In genomic region chr12:39301351-39302212, GRCm38 (mm10) we compare ENCODE assay signal across 12 mouse cellular contexts.
A peak's percentile ranks its signal among the peaks of the same experiment; 100 is the strongest.
DNase-seq lines count a peak whose midpoint lies in the region; ATAC-seq and TF ChIP-seq lines count a peak whose summit lies in the region.
"Had no signal": no experiment of that assay in that cellular context is flagged by ENCODE, and none has a peak within 500 bp of the region (broad histone marks: within the 10 kb centered on the region; RNA-seq: fewer than 3 reads in every experiment).

No protein-coding gene starts in this region.

- peak; percentile 94 for ATAC-seq in forebrain, embryonic 14.5 days
- peak; percentile 80; the same call in 1 of the 2 replicates for ATAC-seq in midbrain, embryonic 14.5 days (ENCODE audit: low FRiP score, low TSS enrichment)
- ATAC-seq in liver, embryonic 12.5 days = no peak

- H3K9me3 ChIP-seq in forebrain, embryonic 14.5 days (replicated peaks; ENCODE audit: control insufficient read depth, low read length) = no peaks in the 10 kb centered on the region
- no peaks in the 10 kb centered on the region for H3K9me3 ChIP-seq in midbrain, embryonic 14.5 days (ENCODE audit: control insufficient read depth, low read length)
- no peaks in the 10 kb centered on the region for H3K9me3 ChIP-seq in liver, embryonic 12.5 days (replicated peaks)

- H3K9ac ChIP-seq in forebrain, embryonic 14.5 days (ENCODE audit: low read length) = no peak overlapping the region
- H3K9ac ChIP-seq in midbrain, embryonic 14.5 days (replicated peaks; ENCODE audit: low read length) = peak overlapping the region; percentile 26; the same call in 1 of the 2 replicates
- H3K9ac ChIP-seq in liver, embryonic 12.5 days = no peak overlapping the region

- WGBS in forebrain, embryonic 14.5 days = 4% methylated on average over 13 of the region's 13 CpGs
- 43% methylated on average over 13 of the region's 13 CpGs for WGBS in midbrain, embryonic 14.5 days
- WGBS in liver, embryonic 12.5 days (ENCODE audit: insufficient replicate concordance) = 61% methylated on average over 13 of the region's 13 CpGs

- peak; percentile 6 to 11 for DNase-seq in layer of hippocampus, postnatal 10 days (ENCODE audit: low spot score in 2 of 2)
- DNase-seq in layer of hippocampus, adult 2 months (ENCODE audit: low spot score in 2 of 2) = no peak
- peak; percentile 94 for DNase-seq in brain, embryonic 14.5 days (ENCODE audit: low read depth)
- peak; percentile 91 for DNase-seq in forebrain, embryonic 14.5 days (ENCODE audit: low spot score)
- DNase-seq in midbrain, embryonic 14.5 days = peak; percentile 44
- DNase-seq in thymus, postnatal 0 days (ENCODE audit: low spot score) = no peak
- no peak for DNase-seq in frontal cortex, postnatal 25 days (ENCODE audit: low spot score in 2 of 2)
- DNase-seq: kidney, postnatal 25 days; right cerebral cortex, postnatal 4 days; thymus, adult 18-20 months had no signal

- peak overlapping the region; percentile 12; the same call in 1 of the 2 replicates for H3K4me2 ChIP-seq in forebrain, embryonic 14.5 days (ENCODE audit: low read length)
- H3K4me2 ChIP-seq in midbrain, embryonic 14.5 days (ENCODE audit: low read length) = peak overlapping the region; percentile 17
- H3K4me2 ChIP-seq in liver, embryonic 12.5 days = no peak overlapping the region
- H3K4me2 ChIP-seq: liver, embryonic 11.5 days had no signal

- no peaks in the 10 kb centered on the region for H3K27me3 ChIP-seq in forebrain, embryonic 14.5 days (replicated peaks; ENCODE audit: control insufficient read depth, insufficient read depth, low read length)
- no peaks in the 10 kb centered on the region for H3K27me3 ChIP-seq in midbrain, embryonic 14.5 days (ENCODE audit: control insufficient read depth, insufficient read depth, low read length)
- no peaks in the 10 kb centered on the region for H3K27me3 ChIP-seq in liver, embryonic 12.5 days (replicated peaks)

- no peak for TF ChIP-seq CTCF in layer of hippocampus, adult 2 months (conservative IDR thresholded peaks at IDR 0.05)
- TF ChIP-seq CTCF in brain, embryonic 14.5 days (IDR thresholded peaks at IDR 0.05; ENCODE audit: borderline replicate concordance, extremely low read depth, insufficient read depth, insufficient read length) = no peak

- H3K36me3 ChIP-seq in forebrain, embryonic 14.5 days (ENCODE audit: control insufficient read depth, insufficient read depth, low read length) = no peaks in the 10 kb centered on the region
- no peaks in the 10 kb centered on the region for H3K36me3 ChIP-seq in midbrain, embryonic 14.5 days (ENCODE audit: control insufficient read depth, insufficient read depth, low read length)
- no peaks in the 10 kb centered on the region for H3K36me3 ChIP-seq in liver, embryonic 12.5 days

- no peak overlapping the region for H3K4me3 ChIP-seq in layer of hippocampus, adult 2 months
- H3K4me3 ChIP-seq in forebrain, embryonic 14.5 days (ENCODE audit: low read depth, low read length) = no peak overlapping the region
- no peak overlapping the region for H3K4me3 ChIP-seq in midbrain, embryonic 14.5 days (replicated peaks; ENCODE audit: low read depth, low read length)
- no peak overlapping the region for H3K4me3 ChIP-seq in liver, embryonic 12.5 days

- no peak overlapping the region for H3K27ac ChIP-seq in layer of hippocampus, adult 2 months
- peak overlapping the region; percentile 45; the same call in 1 of the 2 replicates for H3K27ac ChIP-seq in forebrain, embryonic 14.5 days (ENCODE audit: low read depth, low read length)
- H3K27ac ChIP-seq in midbrain, embryonic 14.5 days (replicated peaks; ENCODE audit: low read depth, low read length) = 0 out of 2 replicates have a peak overlapping the region, but pooled peaks have one; percentile 20
- no peak overlapping the region for H3K27ac ChIP-seq in liver, embryonic 12.5 days

- TF ChIP-seq POLR2A in brain, embryonic 14.5 days (IDR thresholded peaks at IDR 0.05; ENCODE audit: borderline replicate concordance, extremely low read depth, insufficient read depth, insufficient read length, poor library complexity, severe bottlenecking) = no peak

- peaks cover 11% of the 10 kb centered on the region for H3K4me1 ChIP-seq in forebrain, embryonic 14.5 days (ENCODE audit: control insufficient read depth, insufficient read depth, low read length)
- peaks cover 10% of the 10 kb centered on the region; the same call in 1 of the 2 replicates for H3K4me1 ChIP-seq in midbrain, embryonic 14.5 days (ENCODE audit: control insufficient read depth, insufficient read depth, low read length)
- H3K4me1 ChIP-seq in liver, embryonic 12.5 days = no peaks in the 10 kb centered on the region

Comparison
In these comparisons a context has a peak if more than half of its experiments do, and no peak if none do; other contexts are left out.
1. DNase-seq: peak in layer of hippocampus, postnatal 10 days (2 of 2), brain, embryonic 14.5 days (single experiment), forebrain, embryonic 14.5 days (single experiment) and midbrain, embryonic 14.5 days (single experiment); none in layer of hippocampus, adult 2 months (0 of 2), thymus, postnatal 0 days (single experiment) and frontal cortex, postnatal 25 days (0 of 2).
2. H3K27ac ChIP-seq: peak in forebrain, embryonic 14.5 days (single experiment) and midbrain, embryonic 14.5 days (single experiment); none in layer of hippocampus, adult 2 months (single experiment) and liver, embryonic 12.5 days (single experiment).